Mouse (Mus musculus) fibroblast of lung, adult 2 months (primary cell): ENCODE measurements around the gene Olfr635.
"Not testable (repeated sequence)": the region's sequence is repeated elsewhere in the genome, so short reads cannot be mapped to it uniquely, and the experiment has no call there.

Source experiments
- DNase-seq: peaks from one replicate; pipeline ENCODE4 v3.0.0-alpha.2; 2011; ENCODE audit warnings: low read depth

Olfr635 gene

DNA sequence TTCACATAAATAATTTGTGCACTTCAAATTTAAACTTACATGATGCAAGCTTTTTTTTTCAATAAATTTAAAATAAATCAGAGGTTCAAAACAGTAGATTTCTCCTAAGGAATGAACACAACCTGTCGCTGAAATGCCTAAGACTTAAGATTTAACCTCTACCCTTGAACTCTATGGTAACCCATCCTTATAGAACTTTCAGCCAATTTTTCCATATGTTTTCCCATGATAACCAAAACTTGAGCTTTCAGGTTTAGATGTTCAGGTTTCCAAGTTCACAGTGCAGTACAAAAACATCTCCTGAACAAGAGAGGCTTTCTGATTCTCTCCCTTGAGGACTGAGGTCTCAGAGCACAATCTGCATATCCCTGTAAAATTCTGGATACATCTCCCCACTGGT is at the start of gene Olfr635:
Olfr635 (plus strand) TSS at position 301 of the 400 bp plus-strand sequence.
- no peak for DNase-seq

DNA sequence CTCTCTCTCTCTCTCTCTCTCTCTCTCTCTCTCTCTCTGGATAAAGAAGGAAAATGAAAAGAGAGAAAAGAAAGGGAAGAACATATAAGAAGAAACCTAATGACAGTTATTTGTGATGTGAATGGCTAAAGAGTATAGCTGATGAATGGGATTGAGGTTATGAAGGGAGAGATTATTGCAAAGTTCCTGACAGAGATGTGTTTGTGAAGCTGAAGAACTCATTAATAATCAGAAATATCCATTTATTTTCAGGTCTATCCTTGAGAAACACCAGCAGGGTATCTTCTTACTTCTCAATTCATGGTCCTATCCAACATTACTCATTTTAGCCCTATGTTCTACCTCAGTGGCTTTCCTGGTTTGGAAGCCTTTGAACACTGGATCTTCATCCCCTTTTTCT is 42.4 kb upstream of the Olfr635 start, which contains the start of gene Olfr631:
Olfr631 (plus strand) TSS at position 301 of the 400 bp plus-strand sequence.
- DNase-seq: no peak

DNA sequence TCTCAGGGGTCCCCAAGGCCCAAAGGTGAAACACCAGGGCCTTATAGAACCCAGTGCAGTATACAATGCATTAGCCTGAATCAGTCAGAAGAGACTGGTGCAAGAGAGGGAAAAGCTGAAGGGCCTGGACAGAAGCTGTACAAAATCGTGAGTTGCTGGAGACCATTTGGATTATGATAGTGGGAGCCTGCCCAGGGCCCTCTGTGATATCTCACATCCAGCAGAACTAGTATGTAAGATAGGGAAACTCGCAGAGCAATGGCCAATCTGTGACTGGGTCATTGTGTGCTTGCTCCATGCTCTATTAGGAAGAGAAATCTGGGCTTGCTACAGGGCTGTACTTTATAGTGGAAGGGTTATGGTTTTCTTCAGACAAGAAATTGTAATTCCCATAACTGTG is 36.7 kb upstream of the Olfr635 start, which contains the start of gene Olfr632:
Olfr632 (plus strand) TSS at position 84 of the 400 bp plus-strand sequence.
- DNase-seq: no peak

DNA sequence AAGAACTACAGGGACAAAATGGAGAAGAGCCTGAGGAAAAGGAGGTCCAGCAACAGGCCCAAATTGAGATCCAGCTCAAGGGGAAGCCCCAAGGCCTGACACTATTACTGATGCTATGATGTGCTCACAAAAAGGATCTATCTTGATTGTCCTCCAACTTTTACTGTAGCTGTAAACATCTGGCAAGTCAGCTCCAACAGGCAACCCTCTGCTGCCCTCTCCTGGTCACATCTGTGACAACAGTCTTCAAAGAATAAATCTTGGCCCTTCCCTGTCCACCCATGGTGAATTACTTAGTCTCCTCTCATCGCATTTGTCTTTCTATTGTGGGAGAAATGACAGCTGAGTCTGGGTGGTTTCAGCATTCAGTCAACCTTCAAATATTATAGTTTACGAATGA is 28.2 kb upstream of the Olfr635 start:
- DNase-seq: peak; percentile 2

- no peak for DNase-seq
Observed at GRCm38 (mm10) chr7:103944137-103944536, 26.8 kb upstream of the Olfr635 start, which contains the start of gene Olfr633. TSS of gene Olfr633 (plus strand) at chr7:103944437.

GRCm38 (mm10) chr7:103966873-103967272 is 4.1 kb upstream of the Olfr635 start:
- DNase-seq: not testable (repeated sequence)

DNA sequence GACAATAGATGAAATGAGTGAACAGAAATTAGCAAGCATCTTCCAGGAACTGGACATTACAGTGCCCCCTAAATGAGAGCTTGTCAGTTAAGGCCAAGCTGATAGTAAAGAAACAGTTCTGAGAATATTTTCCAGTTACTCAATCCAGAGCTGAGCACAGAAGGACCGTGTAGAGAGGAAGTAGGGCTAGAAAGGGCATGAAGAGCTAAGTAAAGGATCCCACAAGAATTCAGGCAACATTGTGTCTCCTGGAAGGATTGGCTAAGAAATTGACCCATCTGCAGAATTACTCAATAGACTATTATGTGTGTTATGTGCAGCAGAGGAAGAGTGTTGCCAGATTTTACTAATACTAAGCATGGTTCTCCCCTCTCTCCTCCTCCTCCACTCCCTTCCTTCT is 830 bp downstream of the Olfr635 start:
- DNase-seq: no peak

DNA sequence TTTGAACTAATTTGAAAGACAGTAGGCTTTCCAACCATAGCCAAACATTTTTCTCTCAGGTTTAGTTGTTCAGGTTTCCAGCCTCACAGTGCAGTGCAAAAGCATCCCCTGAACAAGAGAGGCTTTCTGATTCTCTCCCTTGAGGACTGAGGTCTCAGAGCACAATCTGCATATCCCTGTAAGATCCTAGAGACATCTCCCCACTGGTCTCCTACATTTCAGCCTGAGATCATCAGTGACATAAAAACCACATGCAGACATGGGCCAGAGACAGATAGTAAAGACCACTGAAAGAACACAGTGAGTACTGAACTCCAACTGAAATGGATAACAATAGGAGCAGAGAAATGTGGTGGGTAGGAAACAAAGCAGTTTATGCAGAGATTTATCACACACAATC is 27.5 kb downstream of the Olfr635 start, which contains the start of gene Olfr638:
Olfr638 (plus strand) TSS at position 301 of the 400 bp plus-strand sequence.
- no peak for DNase-seq

DNA sequence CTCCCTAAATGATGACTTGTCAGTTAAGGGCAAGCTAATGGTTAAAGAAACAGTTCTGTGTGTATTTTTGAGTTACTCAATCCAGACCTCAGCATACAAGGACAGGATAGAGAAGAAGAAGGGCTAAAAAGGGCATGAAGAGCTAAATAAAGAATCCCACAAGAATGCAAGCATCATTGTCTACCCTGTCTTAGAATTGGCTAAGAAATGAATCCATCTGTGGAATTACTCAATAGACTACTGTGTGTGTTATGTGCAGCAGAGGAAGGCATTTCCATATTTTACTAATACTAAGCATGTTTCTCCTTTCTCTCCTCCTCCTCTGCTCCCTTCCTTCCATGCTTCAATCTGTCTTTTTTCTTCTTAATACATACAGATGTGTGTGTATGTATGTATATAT is 28.2 kb downstream of the Olfr635 start:
- DNase-seq: no peak

- DNase-seq: no peak
Observed at GRCm38 (mm10) chr7:104017203-104017602, 46.3 kb downstream of the Olfr635 start, which contains the start of gene Olfr639. TSS of gene Olfr639 (minus strand) at chr7:104017303.

DNA sequence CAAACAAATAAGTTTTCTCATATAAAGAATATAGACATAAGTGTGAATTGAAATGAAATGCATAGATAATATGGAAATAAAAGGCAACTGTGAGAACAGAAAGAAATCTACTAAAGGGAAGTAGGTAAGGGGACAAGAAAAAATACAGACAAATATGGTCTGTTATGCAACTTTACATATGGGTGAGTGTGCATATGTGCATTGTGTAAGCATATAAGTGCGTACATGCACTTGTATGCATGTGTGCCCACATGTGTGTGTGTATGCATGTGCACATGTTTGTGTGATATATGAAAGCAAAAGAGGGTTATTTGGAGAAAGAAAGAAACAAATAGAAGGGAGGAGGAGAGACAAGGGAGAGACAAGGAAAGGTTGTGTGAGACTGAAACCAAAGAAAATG is 48.0 kb downstream of the Olfr635 start:
- no peak for DNase-seq

- DNase-seq: no peak
Observed at GRCm38 (mm10) chr7:104021651-104022050, 50.7 kb downstream of the Olfr635 start.

DNA sequence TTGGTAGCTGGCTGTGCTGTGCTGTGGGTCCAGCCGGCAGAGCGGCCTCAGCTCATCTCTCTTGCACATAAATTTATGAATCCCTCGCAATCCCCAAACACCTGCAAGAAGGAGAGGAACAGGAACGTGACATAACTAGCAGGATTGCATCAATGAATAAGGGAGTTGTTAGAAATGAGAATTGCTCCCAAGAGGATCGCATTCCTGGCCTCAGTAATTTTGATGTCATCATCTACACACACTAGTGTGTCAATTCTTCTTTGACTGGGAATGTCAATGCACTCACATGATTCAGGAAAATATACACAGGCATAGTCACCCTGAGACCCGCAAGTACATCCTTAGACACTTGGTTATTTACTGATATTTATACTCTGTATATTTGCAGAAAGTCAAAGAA is 54.5 kb downstream of the Olfr635 start, which contains the start of gene Olfr640:
Olfr640 (minus strand) TSS at position 101 of the 400 bp plus-strand sequence.
- DNase-seq: no peak

- DNase-seq: no peak
Observed at GRCm38 (mm10) chr7:104026978-104027377, 56.0 kb downstream of the Olfr635 start.

DNA sequence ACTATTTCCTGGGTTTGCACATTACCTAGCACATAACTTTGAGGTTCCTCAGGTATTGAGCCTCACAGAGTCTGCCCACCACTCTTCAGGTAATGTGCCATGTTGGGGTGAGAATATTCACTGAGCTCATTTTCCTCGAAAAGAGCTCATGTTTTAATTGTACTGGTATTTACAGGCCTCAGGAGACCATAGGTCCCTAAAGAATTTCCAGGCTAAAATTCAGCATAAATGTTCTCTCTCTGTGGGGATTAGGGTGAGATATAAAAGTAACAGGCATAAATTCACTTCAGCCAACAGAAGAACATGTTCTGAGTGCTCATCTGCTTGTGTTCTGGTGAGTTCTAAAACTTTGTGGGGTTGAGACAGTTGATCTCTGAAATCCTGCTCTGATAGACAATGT is 64.2 kb downstream of the Olfr635 start, which contains the start of gene Olfr641:
Olfr641 (plus strand) TSS at position 301 of the 400 bp plus-strand sequence.
- DNase-seq: no peak
